Mouse (Mus musculus) forebrain, postnatal 0 days (tissue): ENCODE measurements around the gene Pqlc2. TPM values are rescaled to one million over a fixed set of nuclear protein-coding genes. Genes with fewer than 3 reads are reported as not detected.

Experiments
- ATAC-seq: fragments of 200-750 bp; cut with Nextera tagmentation; 2 replicates; pipeline ENCODE4 v1.8.0; 2017; ENCODE audit warnings: mild to moderate bottlenecking, moderate library complexity
- DNase-seq: peaks from one replicate; pipeline ENCODE4 v3.0.0-alpha.2; 2015
- H3K27ac ChIP-seq: fragments of 300-500 bp; sonication (generic); 2 replicates; pipeline ENCODE4 v1.5.1; 2014; ENCODE audit warnings: low read depth, mild to moderate bottlenecking, antibody characterized with exemption, low read length, moderate library complexity, mixed read lengths
- H3K27me3 ChIP-seq: fragments of 300-500 bp; sonication (generic); 2 replicates; pipeline ENCODE4 v1.6.1; 2014; ENCODE audit warnings: mild to moderate bottlenecking, low read length, mixed read lengths; ENCODE audit not compliant: insufficient read depth
- H3K36me3 ChIP-seq: fragments of 300-500 bp; sonication (generic); 2 replicates; pipeline ENCODE4 v1.6.1; 2014; ENCODE audit warnings: mild to moderate bottlenecking, moderate library complexity; ENCODE audit not compliant: insufficient read depth
- H3K4me1 ChIP-seq: fragments of 300-500 bp; sonication (generic); 2 replicates; pipeline ENCODE4 v1.6.1; 2014; ENCODE audit warnings: antibody characterized with exemption; ENCODE audit not compliant: insufficient read depth
- H3K4me2 ChIP-seq: fragments of 300-500 bp; sonication (generic); 2 replicates; pipeline ENCODE4 v1.6.1; 2014; ENCODE audit warnings: low read depth, mild to moderate bottlenecking, moderate library complexity
- H3K4me3 ChIP-seq: fragments of 300-500 bp; sonication (generic); 2 replicates; pipeline ENCODE4 v1.5.1; 2014; ENCODE audit warnings: low read depth, low read length, mixed read lengths
- H3K9ac ChIP-seq: fragments of 300-500 bp; sonication (generic); 2 replicates; pipeline ENCODE4 v1.6.1; 2014; ENCODE audit warnings: mild to moderate bottlenecking
- H3K9me3 ChIP-seq: fragments of 300-500 bp; sonication (generic); 2 replicates; pipeline ENCODE4 v1.6.1; 2016; ENCODE audit warnings: low read length
- CTCF ChIP-seq: sonication (generic); IDR thresholded peaks from 2 replicates; pipeline ENCODE4 v1.5.1; 2016; ENCODE audit warnings: antibody characterized with exemption, control low read depth, low read depth
- WGBS: fragments of 180-500 bp; shearing (Covaris S2); extraction: QIAGEN DNeasy Blood & Tissue Kit; methylation state at CpG from one replicate; pipeline ENCODE4 v1.1.7; 2014; 5-methylcytosine and 5-hydroxymethylcytosine counted together
- polyA plus RNA-seq: library from polyadenylated mRNA; unstranded; fragments of >200 nt; fragmentation: Nextera tagmentation; extraction: Ambion mirVana; gene quantifications from 2 replicates; pipeline ENCODE4 v1.2.1, GENCODE M21; 2015
- total RNA-seq: library from RNA; depleted of rRNA; stranded (reverse); fragments of >200 nt; gene quantifications from 2 replicates; pipeline ENCODE4 v1.2.3, GENCODE M21; 2014

Pqlc2 gene
- total and polyA plus RNA-seq, 2 experiments from 2014 or later = 12.1 to 15.3 TPM

- H3K4me1 ChIP-seq = no peaks in the 10 kb centered on the region
- H3K36me3 ChIP-seq = peaks cover 35% of the 10 kb centered on the region
- TF ChIP-seq CTCF = no peak
- no peak overlapping the region for H3K27ac ChIP-seq
- H3K9me3 ChIP-seq = no peaks in the 10 kb centered on the region
- H3K4me2 ChIP-seq = no peak overlapping the region
- no peak overlapping the region for H3K4me3 ChIP-seq
- 86% methylated on average over 7 of the region's 7 CpGs for WGBS
- H3K9ac ChIP-seq = no peak overlapping the region
- ATAC-seq = no peak
- no peaks in the 10 kb centered on the region for H3K27me3 ChIP-seq
- no peak for DNase-seq
Measured at GRCm38 (mm10) chr4:139266500-139266865, 44.0 kb downstream of the Pqlc2 start.

DNA sequence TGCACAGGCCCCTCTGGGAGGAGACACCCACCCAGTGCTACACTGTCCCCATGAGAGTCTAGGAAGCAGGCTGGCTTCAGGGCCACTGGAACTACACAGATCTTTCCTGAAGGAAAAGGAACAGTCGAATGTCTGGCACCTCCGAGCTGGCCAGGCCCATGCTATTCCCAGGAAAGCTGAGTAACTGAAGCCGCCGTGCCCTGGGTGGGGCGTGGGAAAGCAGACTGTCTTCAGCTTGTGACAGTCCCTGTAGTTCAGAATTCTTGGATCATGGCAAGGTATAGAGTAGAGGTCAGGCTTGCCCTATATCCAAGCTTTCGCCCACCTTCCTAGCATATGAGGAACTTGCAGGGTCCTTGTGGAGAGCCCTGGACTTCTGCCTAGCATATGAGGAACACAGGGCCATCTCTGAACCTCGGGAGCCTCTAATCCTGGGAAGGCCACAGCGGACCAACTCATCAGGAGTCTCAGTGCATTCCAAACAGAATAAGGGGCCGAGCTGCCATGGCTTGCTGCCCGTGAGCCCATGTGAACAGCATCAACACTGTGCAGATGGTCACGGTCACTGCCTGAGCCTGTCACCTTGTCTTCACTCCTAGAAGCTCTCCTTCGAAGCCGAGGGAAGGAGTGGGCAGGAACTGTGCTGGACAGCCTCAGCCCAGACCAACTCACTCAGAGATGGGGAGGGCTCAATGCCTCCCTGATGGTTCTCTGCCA is 44.6 kb downstream of the Pqlc2 start:
- Histone ChIP-seq H3K4me2 (no peak overlapping the region), H3K9me3 (no peaks in the 10 kb centered on the region), H3K4me3 (no peak overlapping the region), H3K27me3 (no peaks in the 10 kb centered on the region), H3K27ac (no peak overlapping the region), H3K36me3 (peaks cover 36% of the 10 kb centered on the region), H3K4me1 (no peaks in the 10 kb centered on the region), H3K9ac (no peak overlapping the region)
- 88% methylated on average over 13 of the region's 13 CpGs for WGBS
- ATAC-seq (0 out of 2 replicates have a peak, but pooled peaks have one; percentile 16), DNase-seq (no peak)
- TF ChIP-seq CTCF = no peak

DNA sequence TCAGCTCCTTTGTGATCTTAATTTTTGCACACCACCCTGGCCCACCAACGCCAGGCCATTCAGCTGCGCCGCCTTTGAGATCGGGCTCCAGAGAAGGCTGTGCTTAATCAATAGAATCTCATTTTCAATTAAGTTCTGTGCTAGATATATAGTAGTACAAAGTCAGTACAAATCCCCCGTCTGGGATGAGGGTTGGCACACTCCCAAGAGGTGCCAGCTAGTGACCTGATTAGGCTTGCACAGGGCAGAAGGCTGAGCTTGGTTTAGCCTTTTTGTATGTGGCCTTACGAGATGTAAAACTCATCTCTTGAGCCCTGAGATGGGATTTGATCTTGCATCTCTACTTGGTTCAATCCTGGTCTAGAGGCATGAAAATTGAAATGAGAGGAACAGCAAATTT is 47.5 kb downstream of the Pqlc2 start:
- no peak overlapping the region for H3K4me3 ChIP-seq
- no peak overlapping the region for H3K27ac ChIP-seq
- H3K9me3 ChIP-seq = no peaks in the 10 kb centered on the region
- no peaks in the 10 kb centered on the region for H3K27me3 ChIP-seq
- no peak for ATAC-seq
- H3K36me3 ChIP-seq = peaks cover 57% of the 10 kb centered on the region
- H3K4me1 ChIP-seq = no peaks in the 10 kb centered on the region
- H3K4me2 ChIP-seq = no peak overlapping the region
- no peak for DNase-seq
- H3K9ac ChIP-seq = no peak overlapping the region
- WGBS = 78% methylated on average over 6 of the region's 6 CpGs
- TF ChIP-seq CTCF = no peak

- no peak overlapping the region for H3K9ac ChIP-seq
- ATAC-seq (no peak), DNase-seq (no peak)
- no peak overlapping the region for H3K27ac ChIP-seq
- TF ChIP-seq CTCF = no peak
- H3K9me3 ChIP-seq = no peaks in the 10 kb centered on the region
- H3K4me2 ChIP-seq = no peak overlapping the region
- WGBS = 84% methylated on average over 11 of the region's 11 CpGs
- no peaks in the 10 kb centered on the region for H3K27me3 ChIP-seq
- H3K4me3 ChIP-seq = no peak overlapping the region
- H3K4me1 ChIP-seq = no peaks in the 10 kb centered on the region
- H3K36me3 ChIP-seq = peaks cover 60% of the 10 kb centered on the region
Measured at GRCm38 (mm10) chr4:139259302-139259871, 51.1 kb downstream of the Pqlc2 start.

DNA sequence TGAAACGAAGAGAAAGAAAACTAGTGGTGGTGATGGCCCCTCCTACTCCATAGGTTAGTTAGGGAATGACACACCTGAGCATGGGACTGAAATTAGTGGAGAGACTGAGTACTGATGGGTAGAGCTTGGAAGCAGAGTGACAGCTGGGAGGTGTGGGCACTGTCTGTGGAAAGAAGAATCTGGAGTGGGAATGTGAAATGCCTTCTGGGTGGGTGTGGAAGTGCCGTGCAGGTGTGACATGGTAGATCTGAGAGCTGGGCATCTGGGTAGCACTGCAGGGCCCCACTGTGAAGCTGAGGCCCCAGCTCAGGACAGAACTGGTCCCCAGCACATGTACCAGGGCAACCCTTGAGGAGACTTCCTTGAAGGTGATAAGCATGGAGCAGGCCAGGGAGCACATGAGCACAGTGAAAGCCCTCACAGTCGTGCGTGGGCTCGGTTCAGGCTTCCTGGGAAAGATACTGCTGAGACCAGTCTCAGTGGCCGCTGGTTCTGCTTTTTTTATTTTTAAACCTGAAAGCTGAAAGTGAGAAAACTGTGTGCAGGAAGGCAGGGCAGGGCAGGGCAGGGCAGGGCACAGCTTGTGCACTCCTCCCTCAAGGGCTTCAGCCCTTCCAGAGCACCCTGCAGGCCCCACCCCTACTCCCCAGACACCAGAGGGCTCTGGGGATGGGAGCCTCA is 51.7 kb downstream of the Pqlc2 start:
- no peak for TF ChIP-seq CTCF
- H3K9ac ChIP-seq = no peak overlapping the region
- H3K27ac ChIP-seq = 0 out of 2 replicates have a peak overlapping the region, but pooled peaks have one; percentile 21
- peaks cover 54% of the 10 kb centered on the region for H3K36me3 ChIP-seq
- WGBS = 84% methylated on average over 6 of the region's 6 CpGs
- no peaks in the 10 kb centered on the region for H3K9me3 ChIP-seq
- no peak overlapping the region for H3K4me3 ChIP-seq
- H3K4me2 ChIP-seq = no peak overlapping the region
- no peaks in the 10 kb centered on the region for H3K4me1 ChIP-seq
- ATAC-seq (no peak), DNase-seq (no peak)
- no peaks in the 10 kb centered on the region for H3K27me3 ChIP-seq

DNA sequence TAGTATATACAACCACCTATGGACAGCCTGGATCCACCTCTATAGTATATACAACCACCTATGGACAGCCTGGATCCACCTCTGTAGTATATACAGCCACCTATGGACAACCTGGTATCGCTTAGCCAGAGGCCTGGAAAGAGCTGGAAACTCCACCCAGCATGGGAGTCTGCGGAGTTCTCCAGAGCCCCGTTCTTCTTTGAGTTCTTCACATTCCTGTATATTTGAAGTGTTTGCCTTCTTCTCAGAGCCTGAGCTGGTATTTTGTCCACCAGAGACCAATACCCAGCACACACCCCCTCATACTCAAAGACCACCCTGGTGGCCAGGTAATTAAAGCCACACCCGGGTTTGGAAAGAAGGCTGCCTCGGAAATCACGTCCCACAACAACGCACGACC is 53.8 kb downstream of the Pqlc2 start:
- no peaks in the 10 kb centered on the region for H3K27me3 ChIP-seq
- no peak overlapping the region for H3K4me3 ChIP-seq
- no peak for TF ChIP-seq CTCF
- H3K27ac ChIP-seq = no peak overlapping the region
- DNase-seq (no peak), ATAC-seq (no peak)
- 90% methylated on average over 8 of the region's 8 CpGs for WGBS
- no peak overlapping the region for H3K4me2 ChIP-seq
- no peak overlapping the region for H3K9ac ChIP-seq
- peaks cover 36% of the 10 kb centered on the region for H3K36me3 ChIP-seq
- no peaks in the 10 kb centered on the region for H3K4me1 ChIP-seq
- H3K9me3 ChIP-seq = no peaks in the 10 kb centered on the region

GRCm38 (mm10) chr4:139256146-139256545 is 54.4 kb downstream of the Pqlc2 start:
- ATAC-seq (no peak), DNase-seq (no peak)
- H3K4me2 ChIP-seq = no peak overlapping the region
- TF ChIP-seq CTCF = no peak
- H3K36me3 ChIP-seq = peaks cover 32% of the 10 kb centered on the region
- H3K27ac ChIP-seq = no peak overlapping the region
- H3K9ac ChIP-seq = no peak overlapping the region
- H3K4me3 ChIP-seq = no peak overlapping the region
- no peaks in the 10 kb centered on the region for H3K27me3 ChIP-seq
- no peaks in the 10 kb centered on the region for H3K9me3 ChIP-seq
- 92% methylated on average over 4 of the region's 4 CpGs for WGBS
- no peaks in the 10 kb centered on the region for H3K4me1 ChIP-seq
